Mouse (Mus musculus) liver, embryonic 12.5 days (tissue): ENCODE data around the gene Hist1h3e. TPM values are rescaled to one million over a fixed set of nuclear protein-coding genes. Genes with fewer than 3 reads are reported as not detected.
A peak's percentile ranks its signal among the peaks of the same experiment; 100 is the strongest.
"Not testable (repeated sequence)": the region's sequence is repeated elsewhere in the genome, so short reads cannot be mapped to it uniquely, and the experiment has no call there.

ENCODE experiments used
- ATAC-seq: fragments of 200-750 bp; cut with Nextera tagmentation; 2 replicates; pipeline ENCODE4 v1.8.0; 2017; ENCODE audit warnings: moderate number of reproducible peaks, mild to moderate bottlenecking, moderate library complexity
- H3K27ac ChIP-seq: fragments of 300-500 bp; sonication (generic); 2 replicates; pipeline ENCODE4 v1.5.1; 2016; ENCODE audit warnings: mild to moderate bottlenecking
- H3K27me3 ChIP-seq: fragments of 300-500 bp; sonication (generic); replicated peaks from 2 replicates; pipeline ENCODE4 v1.6.1; 2016; ENCODE audit warnings: mild to moderate bottlenecking, moderate library complexity
- H3K36me3 ChIP-seq: fragments of 300-500 bp; sonication (generic); 2 replicates; pipeline ENCODE4 v1.6.1; 2016; ENCODE audit warnings: mild to moderate bottlenecking, moderate library complexity
- H3K4me1 ChIP-seq: fragments of 300-500 bp; sonication (generic); 2 replicates; pipeline ENCODE4 v1.6.1; 2016
- H3K4me2 ChIP-seq: fragments of 300-500 bp; sonication (generic); 2 replicates; pipeline ENCODE4 v1.6.1; 2016; ENCODE audit warnings: mild to moderate bottlenecking, moderate library complexity
- H3K4me3 ChIP-seq: fragments of 300-500 bp; sonication (generic); 2 replicates; pipeline ENCODE4 v1.5.1; 2016; ENCODE audit warnings: mild to moderate bottlenecking, moderate library complexity
- H3K9ac ChIP-seq: fragments of 300-500 bp; sonication (generic); 2 replicates; pipeline ENCODE4 v1.6.1; 2016; ENCODE audit warnings: mild to moderate bottlenecking, moderate library complexity
- H3K9me3 ChIP-seq: fragments of 300-500 bp; sonication (generic); replicated peaks from 2 replicates; pipeline ENCODE4 v1.6.1; 2016; ENCODE audit warnings: mild to moderate bottlenecking, moderate library complexity
- WGBS: fragments of 180-500 bp; shearing (Covaris S2); methylation state at CpG from one replicate; pipeline ENCODE4 v1.1.7; 2016; ENCODE audit not compliant: insufficient replicate concordance; 5-methylcytosine and 5-hydroxymethylcytosine counted together
- polyA plus RNA-seq: library from polyadenylated mRNA; unstranded; fragments of >200 nt; fragmentation: Nextera tagmentation; extraction: Ambion mirVana; gene quantifications from 2 replicates; pipeline ENCODE4 v1.2.1, GENCODE M21; 2016

The Hist1h3e gene
- polyA plus RNA-seq, 1 experiment from 2014 or later: 6.2 TPM

GRCm38 (mm10) chr13:23542225-23542980 lies 19.8 kb downstream of the Hist1h3e start:
- Histone ChIP-seq H3K27ac (peak overlapping the region; percentile 98), H3K9ac (peak overlapping the region; percentile 84), H3K4me1 (peaks cover 32% of the 10 kb centered on the region), H3K4me3 (peak overlapping the region; percentile 62), H3K4me2 (peak overlapping the region; percentile 76)
- 0 out of 2 replicates have a peak, but pooled peaks have one; percentile 0 for ATAC-seq
- not testable (repeated sequence) for H3K9me3 ChIP-seq, H3K36me3 ChIP-seq, H3K27me3 ChIP-seq
- 9% methylated on average over 3 of the region's 3 CpGs for WGBS

- Histone ChIP-seq H3K9ac (peak overlapping the region; percentile 84), H3K9me3 (no peaks in the 10 kb centered on the region), H3K4me1 (peaks cover 35% of the 10 kb centered on the region), H3K27me3 (no peaks in the 10 kb centered on the region), H3K4me3 (peak overlapping the region; percentile 62), H3K36me3 (no peaks in the 10 kb centered on the region), H3K27ac (peak overlapping the region; percentile 98), H3K4me2 (peak overlapping the region; percentile 76)
- 56% methylated on average over 3 of the region's 3 CpGs for WGBS
- ATAC-seq: no peak
Observed at GRCm38 (mm10) chr13:23541497-23541896, 20.7 kb downstream of the Hist1h3e start.

- not testable (repeated sequence) for H3K27me3 ChIP-seq, H3K9ac ChIP-seq, H3K4me2 ChIP-seq, H3K9me3 ChIP-seq, H3K4me3 ChIP-seq, H3K36me3 ChIP-seq, ATAC-seq
- H3K27ac ChIP-seq: peak overlapping the region; percentile 100; the same call in 1 of the 2 replicates
- WGBS: 81% methylated on average over 1 of the region's 1 CpGs
- peaks cover 35% of the 10 kb centered on the region for H3K4me1 ChIP-seq
Observed at GRCm38 (mm10) chr13:23539821-23540220, 22.3 kb downstream of the Hist1h3e start.

GRCm38 (mm10) chr13:23538249-23538648 lies 23.9 kb downstream of the Hist1h3e start:
- Histone ChIP-seq H3K27me3 (no peaks in the 10 kb centered on the region), H3K4me2 (peak overlapping the region; percentile 76), H3K9me3 (no peaks in the 10 kb centered on the region), H3K27ac (peak overlapping the region; percentile 100), H3K36me3 (no peaks in the 10 kb centered on the region), H3K4me1 (peaks cover 37% of the 10 kb centered on the region), H3K4me3 (peak overlapping the region; percentile 1; the same call in 1 of the 2 replicates), H3K9ac (peak overlapping the region; percentile 86)
- WGBS: 73% methylated on average over 5 of the region's 5 CpGs
- ATAC-seq: no peak

GRCm38 (mm10) chr13:23537006-23537710 lies 25.0 kb downstream of the Hist1h3e start:
- H3K9me3 ChIP-seq: no peaks in the 10 kb centered on the region
- no peaks in the 10 kb centered on the region for H3K36me3 ChIP-seq
- H3K27ac ChIP-seq: peak overlapping the region; percentile 100
- peak overlapping the region; percentile 86 for H3K9ac ChIP-seq
- no peak for ATAC-seq
- peaks cover 48% of the 10 kb centered on the region for H3K4me1 ChIP-seq
- WGBS: 73% methylated on average over 3 of the region's 3 CpGs
- peak overlapping the region; percentile 65 for H3K4me3 ChIP-seq
- H3K4me2 ChIP-seq: peak overlapping the region; percentile 76
- H3K27me3 ChIP-seq: no peaks in the 10 kb centered on the region

GRCm38 (mm10) chr13:23536076-23536822 lies 25.9 kb downstream of the Hist1h3e start:
- Histone ChIP-seq H3K27ac (peak overlapping the region; percentile 100), H3K4me2 (peak overlapping the region; percentile 76), H3K36me3 (no peaks in the 10 kb centered on the region), H3K4me3 (peak overlapping the region; percentile 65), H3K27me3 (no peaks in the 10 kb centered on the region), H3K9me3 (no peaks in the 10 kb centered on the region), H3K4me1 (peaks cover 49% of the 10 kb centered on the region), H3K9ac (peak overlapping the region; percentile 86)
- no peak for ATAC-seq
- WGBS: 14% methylated on average over 7 of the region's 7 CpGs

GRCm38 (mm10) chr13:23535137-23536075 lies 26.8 kb downstream of the Hist1h3e start, which contains the start of gene Hist1h3g:
Gene Hist1h3g, plus strand, starts transcription at chr13:23535422.
- not testable (repeated sequence) for H3K27me3 ChIP-seq, H3K9me3 ChIP-seq, H3K36me3 ChIP-seq
- ATAC-seq: peak; percentile 86
- WGBS: under 1% methylated on average over 53 of the region's 62 CpGs
- Histone ChIP-seq H3K4me1 (peaks cover 44% of the 10 kb centered on the region), H3K27ac (peak within 1 kb of the TSS; percentile 100), H3K9ac (peak within 1 kb of the TSS; percentile 86), H3K4me2 (peak within 1 kb of the TSS; percentile 76), H3K4me3 (peak within 1 kb of the TSS; percentile 65)

GRCm38 (mm10) chr13:23534368-23535131 lies 27.6 kb downstream of the Hist1h3e start:
- Histone ChIP-seq H3K36me3 (no peaks in the 10 kb centered on the region), H3K27ac (peak overlapping the region; percentile 100), H3K9ac (peak overlapping the region; percentile 86), H3K9me3 (no peaks in the 10 kb centered on the region), H3K4me3 (peak overlapping the region; percentile 65), H3K4me2 (peak overlapping the region; percentile 76), H3K27me3 (no peaks in the 10 kb centered on the region), H3K4me1 (peaks cover 45% of the 10 kb centered on the region)
- under 1% methylated on average over 15 of the region's 15 CpGs for WGBS
- peak; percentile 33 for ATAC-seq

GRCm38 (mm10) chr13:23533560-23534367 lies 28.4 kb downstream of the Hist1h3e start, which contains the start of gene Hist1h2af:
Gene Hist1h2af, plus strand, starts transcription at chr13:23533906.
- H3K36me3 ChIP-seq, H3K9me3 ChIP-seq, H3K27me3 ChIP-seq: not testable (repeated sequence)
- under 1% methylated on average over 29 of the region's 53 CpGs for WGBS
- ATAC-seq: peak; percentile 58
- peaks cover 50% of the 10 kb centered on the region for H3K4me1 ChIP-seq
- H3K27ac ChIP-seq: peak within 1 kb of the TSS; percentile 100
- H3K4me3 ChIP-seq: peak within 1 kb of the TSS; percentile 65
- peak within 1 kb of the TSS; percentile 76 for H3K4me2 ChIP-seq
- H3K9ac ChIP-seq: peak within 1 kb of the TSS; percentile 86
